Mouse (Mus musculus) cortical plate, adult 2 months (tissue): ENCODE measurements around the gene Sebox. TPM values are rescaled to one million over a fixed set of nuclear protein-coding genes. Genes with fewer than 3 reads are reported as not detected.

Experiments used
- H3K27ac ChIP-seq: fragments of 200-500 bp; 2 replicates; pipeline ENCODE4 v1.5.1; 2012; ENCODE audit warnings: low read length, control low read depth, inconsistent platforms; ENCODE audit not compliant: insufficient read depth
- H3K4me1 ChIP-seq: fragments of 200-500 bp; 2 replicates; pipeline ENCODE4 v1.6.1; 2011; ENCODE audit warnings: low read length; ENCODE audit not compliant: control insufficient read depth, insufficient read depth
- H3K4me3 ChIP-seq: fragments of 200-500 bp; 2 replicates; pipeline ENCODE4 v1.5.1; 2011; ENCODE audit warnings: mild to moderate bottlenecking, low read length, control low read depth; ENCODE audit not compliant: insufficient read depth
- CTCF ChIP-seq: fragments of 200-500 bp; IDR thresholded peaks from 2 replicates; pipeline ENCODE4 v1.5.1; 2011; ENCODE audit warnings: mild to moderate bottlenecking, control low read depth, low read length; ENCODE audit not compliant: insufficient read depth; ENCODE audit errors: extremely low read depth
- POLR2A ChIP-seq: fragments of 200-500 bp; IDR thresholded peaks from 2 replicates; pipeline ENCODE4 v1.6.1; 2011; ENCODE audit warnings: mild to moderate bottlenecking, low read length, control low read depth; ENCODE audit not compliant: insufficient read depth; ENCODE audit errors: extremely low read depth
- polyA plus RNA-seq: library from polyadenylated mRNA; depleted of rRNA; stranded (reverse); fragments of >200 nt; gene quantifications from 2 replicates; pipeline ENCODE4 v1.2.3, GENCODE M21; 2012; rRNA removed

Gene Sebox
- 3.3 and 4.3 TPM in 2 replicates for polyA plus RNA-seq

- Histone ChIP-seq H3K4me1 (no peaks in the 10 kb centered on the region), H3K4me3 (no peak within 1 kb of the TSS), H3K27ac (no peak within 1 kb of the TSS)
- no peak for TF ChIP-seq CTCF
- TF ChIP-seq POLR2A = no peak
Observed at GRCm38 (mm10) chr11:78502909-78503650, at the start of gene Sebox. Gene Sebox (plus strand): TSS chr11:78503447.

GRCm38 (mm10) chr11:78453675-78454074 lies 49.6 kb upstream of the Sebox start:
- Histone ChIP-seq H3K4me3 (no peak overlapping the region), H3K4me1 (no peaks in the 10 kb centered on the region), H3K27ac (no peak overlapping the region)
- TF ChIP-seq POLR2A (no peak), CTCF (peak; percentile 96)

GRCm38 (mm10) chr11:78454276-78454675 lies 49.0 kb upstream of the Sebox start:
- Histone ChIP-seq H3K4me1 (no peaks in the 10 kb centered on the region), H3K4me3 (no peak overlapping the region), H3K27ac (no peak overlapping the region)
- TF ChIP-seq CTCF (no peak), POLR2A (no peak)

GRCm38 (mm10) chr11:78455308-78455707 lies 47.9 kb upstream of the Sebox start:
- H3K4me3 ChIP-seq = no peak overlapping the region
- H3K27ac ChIP-seq = no peak overlapping the region
- H3K4me1 ChIP-seq = no peaks in the 10 kb centered on the region
- TF ChIP-seq CTCF = peak; percentile 59
- TF ChIP-seq POLR2A = no peak

GRCm38 (mm10) chr11:78458740-78459139 lies 44.5 kb upstream of the Sebox start:
- no peak for TF ChIP-seq POLR2A
- no peak for TF ChIP-seq CTCF
- Histone ChIP-seq H3K4me1 (no peaks in the 10 kb centered on the region), H3K4me3 (no peak overlapping the region), H3K27ac (no peak overlapping the region)

GRCm38 (mm10) chr11:78461894-78462293 lies 41.4 kb upstream of the Sebox start:
- TF ChIP-seq POLR2A (no peak), CTCF (no peak)
- Histone ChIP-seq H3K4me1 (peaks cover 2% of the 10 kb centered on the region), H3K4me3 (no peak overlapping the region), H3K27ac (no peak overlapping the region)

- Histone ChIP-seq H3K4me1 (peaks cover 2% of the 10 kb centered on the region), H3K27ac (no peak overlapping the region), H3K4me3 (no peak overlapping the region)
- TF ChIP-seq CTCF (no peak), POLR2A (no peak)
Observed at GRCm38 (mm10) chr11:78462669-78463068, 40.6 kb upstream of the Sebox start.

- TF ChIP-seq CTCF = no peak
- TF ChIP-seq POLR2A = no peak
- Histone ChIP-seq H3K4me1 (peaks cover 2% of the 10 kb centered on the region), H3K4me3 (no peak overlapping the region), H3K27ac (no peak overlapping the region)
Observed at GRCm38 (mm10) chr11:78463286-78464036, 39.8 kb upstream of the Sebox start.

- Histone ChIP-seq H3K27ac (no peak overlapping the region), H3K4me1 (peaks cover 2% of the 10 kb centered on the region), H3K4me3 (peak overlapping the region; percentile 56)
- TF ChIP-seq CTCF (no peak), POLR2A (no peak)
Observed at GRCm38 (mm10) chr11:78465116-78465515, 38.1 kb upstream of the Sebox start.
